ENCODE assay signal across 10 mouse cellular contexts in genomic region chr6:121143439-121143838, GRCm38 (mm10). TPM values are rescaled to one million over a fixed set of nuclear protein-coding genes. Genes with fewer than 3 reads are reported as not detected.
A peak's percentile ranks its signal among the peaks of the same experiment; 100 is the strongest.
DNase-seq lines count a peak whose midpoint lies in the region; ATAC-seq and TF ChIP-seq lines count a peak whose summit lies in the region.
"Had no signal": no experiment of that assay in that cellular context is flagged by ENCODE, and none has a peak within 500 bp of the region (broad histone marks: within the 10 kb centered on the region; RNA-seq: fewer than 3 reads in every experiment).

No protein-coding gene starts in this region.

- H3ac ChIP-seq in myocyte (ENCODE audit: control insufficient read depth, insufficient read length), result no peak overlapping the region

- no peaks in the 10 kb centered on the region for H3K27me3 ChIP-seq in myocyte (ENCODE audit: control insufficient read depth, insufficient read depth, insufficient read length)

- H3K36me3 ChIP-seq in myocyte (ENCODE audit: control insufficient read depth, insufficient read depth), result no peaks in the 10 kb centered on the region
- H3K36me3 ChIP-seq: midbrain, embryonic 10.5 days had no signal

- no peak overlapping the region for H3K4me2 ChIP-seq in myocyte (ENCODE audit: low read depth)
- H3K4me2 ChIP-seq: heart, embryonic 11.5 days had no signal

- H3K4me3 ChIP-seq in myocyte, result no peak overlapping the region
- H3K4me3 ChIP-seq: midbrain, embryonic 10.5 days had no signal

- DNase-seq in cerebellum, postnatal 25 days, result peak; percentile 25 to 33
- no peak for DNase-seq in cerebellum, postnatal 36 days
- peak; percentile 50 for DNase-seq in ovary, postnatal 36 days (ENCODE audit: low spot score)
- DNase-seq in ovary, postnatal 14 days (ENCODE audit: low spot score), result no peak
- DNase-seq in kidney, postnatal 10 days, result peak; percentile 68
- DNase-seq in right cerebral cortex, postnatal 14 days, result no peak

- no peak for ATAC-seq in erythroblast, adult 5-6 weeks (replicated peaks; ENCODE audit: low FRiP score, poor library complexity, severe bottlenecking)

- TF ChIP-seq POLR2A in myocyte (IDR thresholded peaks at IDR 0.05; ENCODE audit: insufficient read length, low read depth), result no peak

- no peaks in the 10 kb centered on the region for H3K79me2 ChIP-seq in myocyte (ENCODE audit: control insufficient read depth, insufficient read depth)

TF ChIP-seq in myocyte, 11 proteins besides CTCF, POLR2A, EP300 and RAD21:
- no peak for TF ChIP-seq MYOG (IDR thresholded peaks at IDR 0.05; ENCODE audit: control insufficient read depth in 1 of 3, insufficient read depth in 1 of 3, insufficient read length in 2 of 3, low read depth in 2 of 3)
- peak in 2 of 3 experiments; percentile 17 to 38 for TF ChIP-seq MYOD1 (IDR thresholded peaks at IDR 0.05; ENCODE audit: control insufficient read depth in 1 of 3, insufficient read length in 2 of 3, low read depth in 2 of 3)

RNA-seq across cellular contexts. Expression of gene Mical3, which starts 12.6 kb away (rescaled TPM):
- 17.7 TPM for polyA plus RNA-seq in myocyte (2012; fragmentation: generic; extraction: Trizol)
- total RNA-seq in erythroblast, adult 5-6 weeks (2015; ENCODE audit: low replicate concordance), result 99.0 and 127 TPM in 2 replicates
- total RNA-seq in erythroblast, adult 5-6 weeks (2017; ENCODE audit: low replicate concordance), result 133 and 258 TPM in 2 replicates

RNA-seq across cellular contexts. Expression of gene Pex26, which starts 40.0 kb away (rescaled TPM):
- polyA plus RNA-seq in myocyte (2012; fragmentation: generic; extraction: Trizol), result 2.0 TPM
- 1.7 and 3.8 TPM in 2 replicates for total RNA-seq in erythroblast, adult 5-6 weeks (2015; ENCODE audit: low replicate concordance)
- 1.3 and 1.7 TPM in 2 replicates for total RNA-seq in erythroblast, adult 5-6 weeks (2017; ENCODE audit: low replicate concordance)

Comparison
In these comparisons a context has a peak if more than half of its experiments do, and no peak if none do; other contexts are left out.
1. DNase-seq: peak in cerebellum, postnatal 25 days (2 of 2), ovary, postnatal 36 days (single experiment) and kidney, postnatal 10 days (single experiment); none in cerebellum, postnatal 36 days (0 of 2), ovary, postnatal 14 days (single experiment) and right cerebral cortex, postnatal 14 days (single experiment).